ENCODE assay signal across 9 mouse cellular contexts in the genomic region with DNA sequence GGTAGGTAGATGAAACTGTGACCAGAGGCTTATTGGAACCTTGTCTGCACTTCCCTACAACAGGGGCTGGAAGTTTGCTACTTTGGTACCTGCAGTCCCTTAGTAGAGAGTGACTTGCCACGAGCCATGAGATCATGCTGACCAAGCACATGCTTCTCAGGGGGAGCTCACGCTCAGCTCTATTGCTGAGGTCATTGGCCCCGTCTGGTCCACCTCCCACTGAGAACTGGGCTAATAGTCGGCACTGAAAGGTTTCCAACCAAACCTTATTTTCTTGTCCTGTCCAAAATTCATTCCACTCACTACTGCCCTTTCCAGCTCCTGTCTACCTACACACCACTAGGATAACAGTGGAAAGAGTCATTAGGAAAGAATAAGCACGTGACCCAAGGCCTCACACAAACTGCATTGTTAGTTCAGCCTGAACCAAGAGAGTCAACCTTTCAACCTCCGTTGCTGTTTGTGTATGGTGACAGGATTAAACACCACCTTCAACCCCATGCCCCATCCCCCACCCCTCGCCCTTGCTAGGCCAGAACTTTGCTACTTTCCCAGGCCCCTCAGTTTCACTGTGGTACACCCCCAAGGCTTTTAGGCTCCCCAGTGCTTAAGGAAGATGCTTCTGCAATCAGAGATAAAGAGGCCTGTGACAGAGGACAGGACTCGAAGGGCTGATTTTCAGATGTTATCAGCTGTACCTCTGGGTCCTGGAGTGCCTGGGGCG. TPM values are rescaled to one million over a fixed set of nuclear protein-coding genes. Genes with fewer than 3 reads are reported as not detected.
DNase-seq lines count a peak whose midpoint lies in the region; ATAC-seq and TF ChIP-seq lines count a peak whose summit lies in the region.
"Had no signal": no experiment of that assay in that cellular context is flagged by ENCODE, and none has a peak within 500 bp of the region (broad histone marks: within the 10 kb centered on the region; RNA-seq: fewer than 3 reads in every experiment).

No protein-coding gene starts in this region.

- no peaks in the 10 kb centered on the region for H3K36me3 ChIP-seq in midbrain, embryonic 16.5 days (ENCODE audit: control insufficient read depth, insufficient read depth, low read length)

- peak; percentile 83 for DNase-seq in heart, adult 11 months
- no peak for DNase-seq in heart, postnatal 25 days (ENCODE audit: low spot score)
- DNase-seq in brain, adult 2 months (ENCODE audit: low read depth, low spot score), result peak; percentile 13
- peak; percentile 70 to 86 for DNase-seq in kidney, postnatal 25 days
- no peak for DNase-seq in left cerebral cortex, adult 2 months (ENCODE audit: extremely low spot score in 1 of 2, low spot score in 2 of 2)
- no peak for DNase-seq in adrenal gland, adult (ENCODE audit: inconsistent age in 2 of 2, low spot score in 1 of 2)
- DNase-seq: lung, postnatal 14 days had no signal

- peak overlapping the region; percentile 13; the same call in 1 of the 2 replicates for H3K27ac ChIP-seq in midbrain, embryonic 16.5 days (ENCODE audit: low read length)
- H3K27ac ChIP-seq in left cerebral cortex, adult 2 months, result no peak overlapping the region

- intact Hi-C loops in heart, postnatal 25 days (cut with DNase I), result no loop called here
- intact Hi-C loops in left cerebral cortex, adult 2 months (cut with DNase I), result no loop called here

- no peaks in the 10 kb centered on the region for H3K4me1 ChIP-seq in midbrain, embryonic 16.5 days (ENCODE audit: control insufficient read depth, insufficient read depth, low read length)

- 29% methylated on average over 9 of the region's 9 CpGs for WGBS in midbrain, embryonic 16.5 days

- H3K4me2 ChIP-seq in midbrain, embryonic 16.5 days (ENCODE audit: low read length), result no peak overlapping the region

- no peak overlapping the region for H3K9ac ChIP-seq in midbrain, embryonic 16.5 days (ENCODE audit: low read depth, low read length)

- no peak for TF ChIP-seq CTCF in left cerebral cortex, adult 2 months (IDR thresholded peaks at IDR 0.05)

- H3K27me3 ChIP-seq in midbrain, embryonic 16.5 days (ENCODE audit: control insufficient read depth, insufficient read depth, low read depth, low read length), result no peaks in the 10 kb centered on the region

- no peak overlapping the region for H3K4me3 ChIP-seq in midbrain, embryonic 16.5 days (ENCODE audit: low read depth, low read length)
- H3K4me3 ChIP-seq in left cerebral cortex, adult 2 months, result no peak overlapping the region

- ATAC-seq in midbrain, embryonic 16.5 days, result no peak
- no peak for ATAC-seq in inflammation-experienced regulatory T-cells, adult 6 months

- no peaks in the 10 kb centered on the region for H3K9me3 ChIP-seq in midbrain, embryonic 16.5 days (replicated peaks; ENCODE audit: control insufficient read depth, low read length, poor library complexity, severe bottlenecking)

RNA-seq across cellular contexts. Expression of gene Trip12, which starts 11.4 kb away (rescaled TPM):
- 100 to 1,000 TPM; 185 to 203 TPM for total RNA-seq in heart, postnatal 25 days (2021)
- 44.4 and 53.3 TPM in 2 replicates for polyA plus RNA-seq in midbrain, embryonic 16.5 days (2015; fragmentation: Nextera tagmentation; extraction: Ambion mirVana)
- total RNA-seq in left cerebral cortex, adult 2 months (2021), result 100 to 1,000 TPM; 196 to 219 TPM
- polyA plus RNA-seq in inflammation-experienced regulatory T-cells, adult 6 months (2017; shearing (Covaris generic)), result 100 to 1,000 TPM; 143 to 156 (median 151) TPM

RNA-seq across cellular contexts. Expression of gene Fbxo36, which starts 12.0 kb away (rescaled TPM):
- total RNA-seq in heart, postnatal 25 days (2021), result 1 to 10 TPM in 1 of 2 experiments, under 1 TPM in 1; 0.98 to 1.7 TPM
- polyA plus RNA-seq in midbrain, embryonic 16.5 days (2015; fragmentation: Nextera tagmentation; extraction: Ambion mirVana), result 6.0 and 6.6 TPM in 2 replicates
- 1 to 10 TPM; 2.3 to 2.4 TPM for total RNA-seq in left cerebral cortex, adult 2 months (2021)
- 1 to 10 TPM; 1.7 to 3.1 (median 2.0) TPM for polyA plus RNA-seq in inflammation-experienced regulatory T-cells, adult 6 months (2017; shearing (Covaris generic))

Comparison
In these comparisons a context has a peak if more than half of its experiments do, and no peak if none do; other contexts are left out.
1. DNase-seq: peak in heart, adult 11 months (single experiment), brain, adult 2 months (single experiment) and kidney, postnatal 25 days (2 of 2); none in heart, postnatal 25 days (single experiment), left cerebral cortex, adult 2 months (0 of 2) and adrenal gland, adult (0 of 2).